Mouse (Mus musculus) liver, adult 2 months (tissue): Measurements from ENCODE around the gene Ddc. TPM values are rescaled to one million over a fixed set of nuclear protein-coding genes. Genes with fewer than 3 reads are reported as not detected.

ENCODE experiments used
- DNase-seq: peaks from one replicate; pipeline ENCODE4 v3.0.0-alpha.2; 2011; ENCODE audit warnings: low read depth, low spot score; ENCODE audit errors: extremely low read depth
- H3K27ac ChIP-seq: fragments of 200-500 bp; replicated peaks from 2 replicates; pipeline ENCODE4 v1.5.1; 2012; ENCODE audit warnings: low read depth, mild to moderate bottlenecking, control low read depth, inconsistent platforms, low read length; ENCODE audit not compliant: insufficient read depth
- H3K27me3 ChIP-seq: fragments of 200-500 bp; 2 replicates; pipeline ENCODE4 v1.6.1; 2012; ENCODE audit warnings: mild to moderate bottlenecking, moderate library complexity, low read length, inconsistent platforms; ENCODE audit not compliant: control insufficient read depth, insufficient read depth
- H3K36me3 ChIP-seq: fragments of 200-500 bp; 2 replicates; pipeline ENCODE4 v1.6.1; 2012; ENCODE audit warnings: low read length, inconsistent platforms; ENCODE audit not compliant: control insufficient read depth, insufficient read depth
- H3K4me1 ChIP-seq: fragments of 200-500 bp; 2 replicates; pipeline ENCODE4 v1.6.1; 2011; ENCODE audit warnings: low read length; ENCODE audit not compliant: control insufficient read depth, insufficient read depth
- H3K4me3 ChIP-seq: fragments of 200-500 bp; 2 replicates; pipeline ENCODE4 v1.5.1; 2011; ENCODE audit warnings: low read depth, mild to moderate bottlenecking, control low read depth, low read length, moderate library complexity; ENCODE audit not compliant: insufficient read depth
- H3K79me2 ChIP-seq: fragments of 200-500 bp; 2 replicates; pipeline ENCODE4 v1.6.1; 2012; ENCODE audit warnings: inconsistent platforms, mild to moderate bottlenecking, low read length, moderate library complexity; ENCODE audit not compliant: control insufficient read depth, insufficient read depth
- H3K9ac ChIP-seq: fragments of 200-500 bp; 2 replicates; pipeline ENCODE4 v1.6.1; 2012; ENCODE audit warnings: low read depth, mild to moderate bottlenecking, control low read depth, inconsistent platforms, low read length
- CTCF ChIP-seq: fragments of 200-500 bp; IDR thresholded peaks from 2 replicates; pipeline ENCODE4 v1.5.1; 2011; ENCODE audit warnings: low read depth, low read length, control low read depth
- POLR2A ChIP-seq: fragments of 200-500 bp; IDR thresholded peaks from 2 replicates; pipeline ENCODE4 v1.6.1; 2011; ENCODE audit warnings: low read length, control low read depth; ENCODE audit not compliant: insufficient read depth; ENCODE audit errors: extremely low read depth
- WGBS: fragments of 180-500 bp; shearing (Covaris S2); methylation state at CpG from one replicate; pipeline ENCODE4 v1.1.7; 2018; 5-methylcytosine and 5-hydroxymethylcytosine counted together
- polyA plus RNA-seq: library from polyadenylated mRNA; depleted of rRNA; stranded (reverse); fragments of >200 nt; gene quantifications from 2 replicates; pipeline ENCODE4 v1.2.3, GENCODE M21; 2012
- total RNA-seq: library from RNA; depleted of rRNA; stranded (reverse); fragments of >200 nt; gene quantifications from 2 replicates; pipeline ENCODE4 v1.2.3, GENCODE M21; 2014

Ddc gene
- total and polyA plus RNA-seq, 2 experiments, result 56.4 to 82.3 TPM

GRCm38 (mm10) chr11:11884533-11885245 is 13.3 kb downstream of the Ddc start:
- 46% methylated on average over 11 of the region's 11 CpGs for WGBS
- no peak for TF ChIP-seq POLR2A
- TF ChIP-seq CTCF, result no peak
- no peak overlapping the region for H3K9ac ChIP-seq
- no peaks in the 10 kb centered on the region for H3K27me3 ChIP-seq
- DNase-seq, result no peak
- peaks cover 27% of the 10 kb centered on the region for H3K4me1 ChIP-seq
- H3K4me3 ChIP-seq, result no peak overlapping the region
- peaks cover 26% of the 10 kb centered on the region for H3K36me3 ChIP-seq
- peaks cover 7% of the 10 kb centered on the region; the same call in 1 of the 2 replicates for H3K79me2 ChIP-seq
- no peak overlapping the region for H3K27ac ChIP-seq

- no peaks in the 10 kb centered on the region for H3K27me3 ChIP-seq
- no peak overlapping the region for H3K9ac ChIP-seq
- TF ChIP-seq CTCF (no peak), POLR2A (no peak)
- no peak overlapping the region for H3K27ac ChIP-seq
- H3K4me3 ChIP-seq, result no peak overlapping the region
- H3K79me2 ChIP-seq, result no peaks in the 10 kb centered on the region; the same call in 1 of the 2 replicates
- no peak for DNase-seq
- H3K4me1 ChIP-seq, result peaks cover 18% of the 10 kb centered on the region
- WGBS, result 72% methylated on average over 1 of the region's 1 CpGs
- peaks cover 39% of the 10 kb centered on the region for H3K36me3 ChIP-seq
These were observed 16.2 kb downstream of the Ddc start for GRCm38 (mm10) chr11:11881783-11882155.

- no peak for TF ChIP-seq POLR2A
- no peak for TF ChIP-seq CTCF
- 91% methylated on average over 13 of the region's 13 CpGs for WGBS
- DNase-seq, result no peak
- Histone ChIP-seq H3K36me3 (peaks cover 40% of the 10 kb centered on the region), H3K4me3 (no peak overlapping the region), H3K79me2 (no peaks in the 10 kb centered on the region; the same call in 1 of the 2 replicates), H3K27me3 (no peaks in the 10 kb centered on the region), H3K27ac (no peak overlapping the region), H3K4me1 (peaks cover 13% of the 10 kb centered on the region), H3K9ac (no peak overlapping the region)
These were observed 16.7 kb downstream of the Ddc start for GRCm38 (mm10) chr11:11881026-11881782.

- H3K4me1 ChIP-seq, result peaks cover 13% of the 10 kb centered on the region
These were observed 17.6 kb downstream of the Ddc start for GRCm38 (mm10) chr11:11880351-11880750.

GRCm38 (mm10) chr11:11879699-11880002 is 18.3 kb downstream of the Ddc start:
- 57% methylated on average over 4 of the region's 4 CpGs for WGBS
- no peaks in the 10 kb centered on the region for H3K27me3 ChIP-seq
- peak; percentile 36 for DNase-seq
- no peak overlapping the region for H3K27ac ChIP-seq
- peaks cover 10% of the 10 kb centered on the region for H3K4me1 ChIP-seq
- peaks cover 41% of the 10 kb centered on the region for H3K36me3 ChIP-seq
- TF ChIP-seq CTCF (no peak), POLR2A (no peak)
- no peak overlapping the region for H3K9ac ChIP-seq
- H3K4me3 ChIP-seq, result no peak overlapping the region
- H3K79me2 ChIP-seq, result no peaks in the 10 kb centered on the region

More at GRCm38 (mm10) chr11:11880351-11880750, 17.6 kb downstream of the Ddc start:
- Histone ChIP-seq H3K36me3 (peaks cover 40% of the 10 kb centered on the region), H3K4me3 (no peak overlapping the region), H3K79me2 (no peaks in the 10 kb centered on the region), H3K27ac (no peak overlapping the region), H3K9ac (no peak overlapping the region), H3K27me3 (no peaks in the 10 kb centered on the region)
- no peak for DNase-seq
- 91% methylated on average over 7 of the region's 7 CpGs for whole genome bisulfite sequencing
- TF ChIP-seq CTCF (no peak), POLR2A (no peak)
